Mouse (Mus musculus): ENCODE measurements around the gene Gas2.

Gene Gas2

GRCm38 (mm10) chr7:51865336-51865735 lies 3.5 kb downstream of the Gas2 start:
- DNase-seq (ENCODE audit: low read depth, low spot score) = no peak

GRCm38 (mm10) chr7:51867983-51868382 lies 6.2 kb downstream of the Gas2 start:
- H3K27me3 ChIP-seq (ENCODE audit: control insufficient read depth, insufficient read depth, low read length, poor library complexity, severe bottlenecking) = no peaks in the 10 kb centered on the region
- no peak for DNase-seq (ENCODE audit: low read depth, low spot score)
- no peaks in the 10 kb centered on the region for H3K36me3 ChIP-seq (ENCODE audit: control insufficient read depth, insufficient read depth, low read length, poor library complexity, severe bottlenecking)

More at GRCm38 (mm10) chr7:51865336-51865735, 3.5 kb downstream of the Gas2 start:
- H3K36me3 ChIP-seq (ENCODE audit: control insufficient read depth, insufficient read depth, low read length, poor library complexity, severe bottlenecking) = no peaks in the 10 kb centered on the region
- no peaks in the 10 kb centered on the region for H3K27me3 ChIP-seq (ENCODE audit: control insufficient read depth, insufficient read depth, low read length, poor library complexity, severe bottlenecking)

GRCm38 (mm10) chr7:51872041-51872440 lies 10.2 kb downstream of the Gas2 start:
- H3K36me3 ChIP-seq (ENCODE audit: control insufficient read depth, insufficient read depth, low read length, poor library complexity, severe bottlenecking) = no peaks in the 10 kb centered on the region
- no peaks in the 10 kb centered on the region for H3K27me3 ChIP-seq (ENCODE audit: control insufficient read depth, insufficient read depth, low read length, poor library complexity, severe bottlenecking)
- no peak for DNase-seq (ENCODE audit: low read depth, low spot score)

GRCm38 (mm10) chr7:51872597-51872996 lies 10.8 kb downstream of the Gas2 start:
- no peaks in the 10 kb centered on the region for H3K27me3 ChIP-seq (ENCODE audit: control insufficient read depth, insufficient read depth, low read length, poor library complexity, severe bottlenecking)
- H3K36me3 ChIP-seq (ENCODE audit: control insufficient read depth, insufficient read depth, low read length, poor library complexity, severe bottlenecking) = no peaks in the 10 kb centered on the region
- DNase-seq (ENCODE audit: low read depth, low spot score) = no peak

- no peak for DNase-seq (ENCODE audit: low read depth, low spot score)
- Histone ChIP-seq H3K36me3 (ENCODE audit: control insufficient read depth, insufficient read depth, low read length, poor library complexity, severe bottlenecking) (no peaks in the 10 kb centered on the region), H3K27me3 (ENCODE audit: control insufficient read depth, insufficient read depth, low read length, poor library complexity, severe bottlenecking) (no peaks in the 10 kb centered on the region)
Observed at GRCm38 (mm10) chr7:51876316-51876715, 14.5 kb downstream of the Gas2 start.

GRCm38 (mm10) chr7:51878730-51879129 lies 16.9 kb downstream of the Gas2 start:
- DNase-seq (ENCODE audit: low read depth, low spot score) = no peak
- no peaks in the 10 kb centered on the region for H3K36me3 ChIP-seq (ENCODE audit: control insufficient read depth, insufficient read depth, low read length, poor library complexity, severe bottlenecking)
- no peaks in the 10 kb centered on the region for H3K27me3 ChIP-seq (ENCODE audit: control insufficient read depth, insufficient read depth, low read length, poor library complexity, severe bottlenecking)

GRCm38 (mm10) chr7:51879136-51879723 lies 17.4 kb downstream of the Gas2 start:
- peak; percentile 67 for DNase-seq (ENCODE audit: low read depth, low spot score)
- H3K27me3 ChIP-seq (ENCODE audit: control insufficient read depth, insufficient read depth, low read length, poor library complexity, severe bottlenecking) = no peaks in the 10 kb centered on the region
- no peaks in the 10 kb centered on the region for H3K36me3 ChIP-seq (ENCODE audit: control insufficient read depth, insufficient read depth, low read length, poor library complexity, severe bottlenecking)

GRCm38 (mm10) chr7:51880121-51880520 lies 18.3 kb downstream of the Gas2 start:
- no peaks in the 10 kb centered on the region for H3K27me3 ChIP-seq (ENCODE audit: control insufficient read depth, insufficient read depth, low read length, poor library complexity, severe bottlenecking)
- no peak for DNase-seq (ENCODE audit: low read depth, low spot score)
- no peaks in the 10 kb centered on the region for H3K36me3 ChIP-seq (ENCODE audit: control insufficient read depth, insufficient read depth, low read length, poor library complexity, severe bottlenecking)

GRCm38 (mm10) chr7:51885345-51885744 lies 23.5 kb downstream of the Gas2 start:
- Histone ChIP-seq H3K36me3 (ENCODE audit: control insufficient read depth, insufficient read depth, low read length, poor library complexity, severe bottlenecking) (no peaks in the 10 kb centered on the region), H3K27me3 (ENCODE audit: control insufficient read depth, insufficient read depth, low read length, poor library complexity, severe bottlenecking) (no peaks in the 10 kb centered on the region)
- DNase-seq (ENCODE audit: low read depth, low spot score) = no peak

GRCm38 (mm10) chr7:51887678-51888567 lies 26.1 kb downstream of the Gas2 start:
- DNase-seq (ENCODE audit: low read depth, low spot score) = no peak
- Histone ChIP-seq H3K27me3 (ENCODE audit: control insufficient read depth, insufficient read depth, low read length, poor library complexity, severe bottlenecking) (no peaks in the 10 kb centered on the region), H3K36me3 (ENCODE audit: control insufficient read depth, insufficient read depth, low read length, poor library complexity, severe bottlenecking) (no peaks in the 10 kb centered on the region)

GRCm38 (mm10) chr7:51889601-51890000 lies 27.8 kb downstream of the Gas2 start:
- Histone ChIP-seq H3K27me3 (ENCODE audit: control insufficient read depth, insufficient read depth, low read length, poor library complexity, severe bottlenecking) (no peaks in the 10 kb centered on the region), H3K36me3 (ENCODE audit: control insufficient read depth, insufficient read depth, low read length, poor library complexity, severe bottlenecking) (no peaks in the 10 kb centered on the region)
- DNase-seq (ENCODE audit: low read depth, low spot score) = no peak

- Histone ChIP-seq H3K27me3 (ENCODE audit: control insufficient read depth, insufficient read depth, low read length, poor library complexity, severe bottlenecking) (no peaks in the 10 kb centered on the region), H3K36me3 (ENCODE audit: control insufficient read depth, insufficient read depth, low read length, poor library complexity, severe bottlenecking) (no peaks in the 10 kb centered on the region)
- no peak for DNase-seq (ENCODE audit: low read depth, low spot score)
Observed at GRCm38 (mm10) chr7:51892224-51892965, 30.6 kb downstream of the Gas2 start.

- DNase-seq (ENCODE audit: low read depth, low spot score) = no peak
- Histone ChIP-seq H3K36me3 (ENCODE audit: control insufficient read depth, insufficient read depth, low read length, poor library complexity, severe bottlenecking) (no peaks in the 10 kb centered on the region), H3K27me3 (ENCODE audit: control insufficient read depth, insufficient read depth, low read length, poor library complexity, severe bottlenecking) (no peaks in the 10 kb centered on the region)
Observed at GRCm38 (mm10) chr7:51893008-51893407, 31.2 kb downstream of the Gas2 start.

GRCm38 (mm10) chr7:51894133-51894801 lies 32.5 kb downstream of the Gas2 start:
- Histone ChIP-seq H3K27me3 (ENCODE audit: control insufficient read depth, insufficient read depth, low read length, poor library complexity, severe bottlenecking) (no peaks in the 10 kb centered on the region), H3K36me3 (ENCODE audit: control insufficient read depth, insufficient read depth, low read length, poor library complexity, severe bottlenecking) (no peaks in the 10 kb centered on the region)
- DNase-seq (ENCODE audit: low read depth, low spot score) = no peak
